Mouse (Mus musculus): ENCODE measurements around the gene Pitpnc1. TPM values are rescaled to one million over a fixed set of nuclear protein-coding genes. Genes with fewer than 3 reads are reported as not detected.
A peak's percentile ranks its signal among the peaks of the same experiment; 100 is the strongest.

Gene Pitpnc1
- total and polyA plus RNA-seq, 2 experiments = 3.5 to 9.4 TPM

GRCm38 (mm10) chr11:107238506-107238905 is 232.0 kb downstream of the Pitpnc1 start:
- H3K79me2 ChIP-seq (ENCODE audit: control insufficient read depth, insufficient read depth, low read length) = peaks cover 6% of the 10 kb centered on the region; the same call in 1 of the 2 replicates
- no peak overlapping the region for H3K9ac ChIP-seq (ENCODE audit: low read depth, low read length)
- DNase-seq (ENCODE audit: extremely low read depth, low read depth, low spot score) = no peak
- no peak overlapping the region for H3K27ac ChIP-seq (replicated peaks; ENCODE audit: insufficient read depth, low read depth, low read length)
- no peaks in the 10 kb centered on the region for H3K27me3 ChIP-seq (ENCODE audit: control insufficient read depth, insufficient read depth, low read length)
- H3K4me3 ChIP-seq (ENCODE audit: insufficient read depth, low read depth, low read length) = no peak overlapping the region
- H3K4me1 ChIP-seq (ENCODE audit: control insufficient read depth, insufficient read depth, low read length) = no peaks in the 10 kb centered on the region
- no peaks in the 10 kb centered on the region; the same call in 1 of the 2 replicates for H3K36me3 ChIP-seq (ENCODE audit: control insufficient read depth, insufficient read depth, low read length)
- WGBS = 96% methylated on average over 6 of the region's 6 CpGs
- TF ChIP-seq CTCF (IDR thresholded peaks at IDR 0.05; ENCODE audit: low read depth, low read length) = no peak
- no peak for TF ChIP-seq POLR2A (IDR thresholded peaks at IDR 0.05; ENCODE audit: extremely low read depth, insufficient read depth, low read length)

- Histone ChIP-seq H3K79me2 (ENCODE audit: control insufficient read depth, insufficient read depth, low read length) (peaks cover 6% of the 10 kb centered on the region; the same call in 1 of the 2 replicates), H3K4me1 (ENCODE audit: control insufficient read depth, insufficient read depth, low read length) (no peaks in the 10 kb centered on the region), H3K36me3 (ENCODE audit: control insufficient read depth, insufficient read depth, low read length) (peaks cover 2% of the 10 kb centered on the region), H3K27ac (replicated peaks; ENCODE audit: insufficient read depth, low read depth, low read length) (no peak overlapping the region), H3K4me3 (ENCODE audit: insufficient read depth, low read depth, low read length) (no peak overlapping the region), H3K27me3 (ENCODE audit: control insufficient read depth, insufficient read depth, low read length) (no peaks in the 10 kb centered on the region), H3K9ac (ENCODE audit: low read depth, low read length) (no peak overlapping the region)
- 81% methylated on average over 4 of the region's 4 CpGs for WGBS
- no peak for DNase-seq (ENCODE audit: extremely low read depth, low read depth, low spot score)
- TF ChIP-seq CTCF (IDR thresholded peaks at IDR 0.05; ENCODE audit: low read depth, low read length) = no peak
- TF ChIP-seq POLR2A (IDR thresholded peaks at IDR 0.05; ENCODE audit: extremely low read depth, insufficient read depth, low read length) = no peak
Measured at GRCm38 (mm10) chr11:107237532-107237931, 233.0 kb downstream of the Pitpnc1 start.

GRCm38 (mm10) chr11:107233252-107233890 is 237.1 kb downstream of the Pitpnc1 start:
- Histone ChIP-seq H3K4me1 (ENCODE audit: control insufficient read depth, insufficient read depth, low read length) (no peaks in the 10 kb centered on the region), H3K9ac (ENCODE audit: low read depth, low read length) (no peak overlapping the region), H3K4me3 (ENCODE audit: insufficient read depth, low read depth, low read length) (no peak overlapping the region), H3K79me2 (ENCODE audit: control insufficient read depth, insufficient read depth, low read length) (no peaks in the 10 kb centered on the region), H3K36me3 (ENCODE audit: control insufficient read depth, insufficient read depth, low read length) (peaks cover 14% of the 10 kb centered on the region), H3K27me3 (ENCODE audit: control insufficient read depth, insufficient read depth, low read length) (no peaks in the 10 kb centered on the region), H3K27ac (replicated peaks; ENCODE audit: insufficient read depth, low read depth, low read length) (no peak overlapping the region)
- DNase-seq (ENCODE audit: extremely low read depth, low read depth, low spot score) = no peak
- TF ChIP-seq POLR2A (IDR thresholded peaks at IDR 0.05; ENCODE audit: extremely low read depth, insufficient read depth, low read length) = no peak
- TF ChIP-seq CTCF (IDR thresholded peaks at IDR 0.05; ENCODE audit: low read depth, low read length) = no peak
- WGBS = 94% methylated on average over 5 of the region's 5 CpGs

- 95% methylated on average over 10 of the region's 10 CpGs for WGBS
- Histone ChIP-seq H3K27me3 (ENCODE audit: control insufficient read depth, insufficient read depth, low read length) (no peaks in the 10 kb centered on the region), H3K4me3 (ENCODE audit: insufficient read depth, low read depth, low read length) (no peak overlapping the region), H3K79me2 (ENCODE audit: control insufficient read depth, insufficient read depth, low read length) (no peaks in the 10 kb centered on the region), H3K36me3 (ENCODE audit: control insufficient read depth, insufficient read depth, low read length) (peaks cover 14% of the 10 kb centered on the region), H3K27ac (replicated peaks; ENCODE audit: insufficient read depth, low read depth, low read length) (no peak overlapping the region), H3K9ac (ENCODE audit: low read depth, low read length) (no peak overlapping the region), H3K4me1 (ENCODE audit: control insufficient read depth, insufficient read depth, low read length) (peaks cover 2% of the 10 kb centered on the region; the same call in 1 of the 2 replicates)
- DNase-seq (ENCODE audit: extremely low read depth, low read depth, low spot score) = no peak
- TF ChIP-seq CTCF (IDR thresholded peaks at IDR 0.05; ENCODE audit: low read depth, low read length) (no peak), POLR2A (IDR thresholded peaks at IDR 0.05; ENCODE audit: extremely low read depth, insufficient read depth, low read length) (no peak)
Measured at GRCm38 (mm10) chr11:107230128-107230527, 240.4 kb downstream of the Pitpnc1 start.

- Histone ChIP-seq H3K36me3 (ENCODE audit: control insufficient read depth, insufficient read depth, low read length) (peaks cover 8% of the 10 kb centered on the region; the same call in 1 of the 2 replicates), H3K79me2 (ENCODE audit: control insufficient read depth, insufficient read depth, low read length) (no peaks in the 10 kb centered on the region), H3K4me1 (ENCODE audit: control insufficient read depth, insufficient read depth, low read length) (peaks cover 2% of the 10 kb centered on the region; the same call in 1 of the 2 replicates), H3K4me3 (ENCODE audit: insufficient read depth, low read depth, low read length) (no peak overlapping the region), H3K27ac (replicated peaks; ENCODE audit: insufficient read depth, low read depth, low read length) (peak overlapping the region; percentile 68), H3K9ac (ENCODE audit: low read depth, low read length) (no peak overlapping the region), H3K27me3 (ENCODE audit: control insufficient read depth, insufficient read depth, low read length) (no peaks in the 10 kb centered on the region)
- no peak for TF ChIP-seq CTCF (IDR thresholded peaks at IDR 0.05; ENCODE audit: low read depth, low read length)
- TF ChIP-seq POLR2A (IDR thresholded peaks at IDR 0.05; ENCODE audit: extremely low read depth, insufficient read depth, low read length) = no peak
- 37% methylated on average over 1 of the region's 1 CpGs for WGBS
- DNase-seq (ENCODE audit: extremely low read depth, low read depth, low spot score) = peak; percentile 91
Measured at GRCm38 (mm10) chr11:107226431-107226830, 244.1 kb downstream of the Pitpnc1 start.

GRCm38 (mm10) chr11:107226013-107226412 is 244.5 kb downstream of the Pitpnc1 start:
- 31% methylated on average over 10 of the region's 10 CpGs for WGBS
- Histone ChIP-seq H3K27me3 (ENCODE audit: control insufficient read depth, insufficient read depth, low read length) (no peaks in the 10 kb centered on the region), H3K4me3 (ENCODE audit: insufficient read depth, low read depth, low read length) (no peak overlapping the region), H3K36me3 (ENCODE audit: control insufficient read depth, insufficient read depth, low read length) (peaks cover 8% of the 10 kb centered on the region; the same call in 1 of the 2 replicates), H3K79me2 (ENCODE audit: control insufficient read depth, insufficient read depth, low read length) (no peaks in the 10 kb centered on the region), H3K27ac (replicated peaks; ENCODE audit: insufficient read depth, low read depth, low read length) (peak overlapping the region; percentile 68), H3K4me1 (ENCODE audit: control insufficient read depth, insufficient read depth, low read length) (peaks cover 2% of the 10 kb centered on the region; the same call in 1 of the 2 replicates), H3K9ac (ENCODE audit: low read depth, low read length) (no peak overlapping the region)
- TF ChIP-seq CTCF (IDR thresholded peaks at IDR 0.05; ENCODE audit: low read depth, low read length) (no peak), POLR2A (IDR thresholded peaks at IDR 0.05; ENCODE audit: extremely low read depth, insufficient read depth, low read length) (no peak)
- peak; percentile 88 for DNase-seq (ENCODE audit: extremely low read depth, low read depth, low spot score)
